Mouse (Mus musculus): ENCODE measurements around the gene Vip. TPM values are rescaled to one million over a fixed set of nuclear protein-coding genes. Genes with fewer than 3 reads are reported as not detected.

The Vip gene
- total and polyA plus RNA-seq, 3 experiments, result not detected

- Histone ChIP-seq H3K27ac (ENCODE audit: control insufficient read depth, low read depth, low read length) (no peak overlapping the region), H3K9ac (ENCODE audit: control insufficient read depth, low read depth, low read length, poor library complexity, severe bottlenecking) (no peak overlapping the region), H3K36me3 (ENCODE audit: control insufficient read depth in 1 of 2, insufficient read depth in 2 of 2, low read length in 2 of 2) (no peaks in the 10 kb centered on the region), H3K27me3 (ENCODE audit: control insufficient read depth in 1 of 2, insufficient read depth in 2 of 2, low read length in 2 of 2) (peaks cover 0 to 3% of the 10 kb centered on the region in 2 experiments; a peak in 3 of 4 replicates), H3K9me3 (replicated peaks; ENCODE audit: insufficient read depth, low read length) (no peaks in the 10 kb centered on the region), H3K4me1 (ENCODE audit: control insufficient read depth in 1 of 2, insufficient read depth in 2 of 2, low read length in 2 of 2) (no peaks in the 10 kb centered on the region), H3K79me2 (ENCODE audit: control insufficient read depth, insufficient read depth, low read length, poor library complexity) (no peaks in the 10 kb centered on the region), H3K4me3 (ENCODE audit: control insufficient read depth in 1 of 2, insufficient read depth in 1 of 2, low read depth in 2 of 2, low read length in 2 of 2) (no peak overlapping the region)
- DNase-seq (ENCODE audit: low read depth, low spot score), result no peak
- TF ChIP-seq ETS1 (IDR thresholded peaks at IDR 0.05; ENCODE audit: low read depth, low read length) (no peak), CTCF (IDR thresholded peaks at IDR 0.05 in 2 of 3, conservative IDR thresholded peaks at IDR 0.05 in 1 of 3; ENCODE audit: control insufficient read depth in 1 of 3, insufficient read depth in 1 of 3, low read depth in 2 of 3, low read length in 3 of 3, poor library complexity in 1 of 3, severe bottlenecking in 1 of 3) (no peak), KAT2A (conservative IDR thresholded peaks at IDR 0.05; ENCODE audit: low read depth, low read length) (no peak), HCFC1 (IDR thresholded peaks at IDR 0.05; ENCODE audit: low read depth, low read length) (no peak), GABPA (IDR thresholded peaks at IDR 0.05; ENCODE audit: low read depth, low read length) (no peak), SMC3 (IDR thresholded peaks at IDR 0.05; ENCODE audit: low read depth, low read length) (no peak), BHLHE40 (IDR thresholded peaks at IDR 0.05; ENCODE audit: borderline replicate concordance, low read depth, low read length) (no peak), JUND (IDR thresholded peaks at IDR 0.05; ENCODE audit: low read depth, low read length) (no peak), MEF2A (IDR thresholded peaks at IDR 0.05; ENCODE audit: extremely low read depth, insufficient replicate concordance, low read depth, low read length, poor library complexity, severe bottlenecking) (no peak), TCF12 (IDR thresholded peaks at IDR 0.05; ENCODE audit: low read depth, low read length) (no peak), MAFK (IDR thresholded peaks at IDR 0.05; ENCODE audit: borderline replicate concordance, low read depth, low read length) (no peak), ZC3H11A (IDR thresholded peaks at IDR 0.05; ENCODE audit: low read depth, low read length) (no peak), NELFE (IDR thresholded peaks at IDR 0.05; ENCODE audit: low read depth, low read length) (no peak), ELF1 (IDR thresholded peaks at IDR 0.05; ENCODE audit: low read depth, low read length) (no peak), SIN3A (IDR thresholded peaks at IDR 0.05; ENCODE audit: low read length) (no peak), NRF1 (IDR thresholded peaks at IDR 0.05; ENCODE audit: insufficient read depth, low read depth, low read length, poor library complexity, severe bottlenecking) (no peak), RAD21 (IDR thresholded peaks at IDR 0.05; ENCODE audit: low read depth, low read length) (no peak), CHD2 (IDR thresholded peaks at IDR 0.05; ENCODE audit: low read length) (no peak), POLR2AphosphoS2 (IDR thresholded peaks at IDR 0.05; ENCODE audit: low read length) (no peak)
These were observed 34.6 kb upstream of the Vip start for GRCm38 (mm10) chr10:5604371-5604770.

- H3K27me3 ChIP-seq (ENCODE audit: control insufficient read depth in 1 of 2, insufficient read depth in 2 of 2, low read length in 2 of 2), result peaks cover 0 to 3% of the 10 kb centered on the region in 2 experiments; a peak in 3 of 4 replicates
- no peak overlapping the region for H3K27ac ChIP-seq (ENCODE audit: control insufficient read depth, low read depth, low read length)
- TF ChIP-seq MYC (IDR thresholded peaks at IDR 0.05; ENCODE audit: low read depth, low read length) (no peak), CHD2 (IDR thresholded peaks at IDR 0.05; ENCODE audit: low read length) (no peak), MAX (IDR thresholded peaks at IDR 0.05; ENCODE audit: low read length) (no peak), POLR2AphosphoS2 (IDR thresholded peaks at IDR 0.05; ENCODE audit: low read length) (no peak), ZKSCAN1 (IDR thresholded peaks at IDR 0.05; ENCODE audit: low read depth, low read length) (no peak), BHLHE40 (IDR thresholded peaks at IDR 0.05; ENCODE audit: borderline replicate concordance, low read depth, low read length) (no peak), POLR2AphosphoS5 (IDR thresholded peaks at IDR 0.05; ENCODE audit: borderline replicate concordance, low read depth, low read length) (no peak), MXI1 (IDR thresholded peaks at IDR 0.05; ENCODE audit: low read depth, low read length) (no peak), TCF12 (IDR thresholded peaks at IDR 0.05; ENCODE audit: low read depth, low read length) (no peak), ZMIZ1 (IDR thresholded peaks at IDR 0.05; ENCODE audit: low read depth, low read length) (no peak)
- H3K79me2 ChIP-seq (ENCODE audit: control insufficient read depth, insufficient read depth, low read length, poor library complexity), result no peaks in the 10 kb centered on the region
- no peak for DNase-seq (ENCODE audit: low read depth, low spot score)
- no peak overlapping the region for H3K4me3 ChIP-seq (ENCODE audit: control insufficient read depth in 1 of 2, insufficient read depth in 1 of 2, low read depth in 2 of 2, low read length in 2 of 2)
- H3K36me3 ChIP-seq (ENCODE audit: control insufficient read depth in 1 of 2, insufficient read depth in 2 of 2, low read length in 2 of 2), result no peaks in the 10 kb centered on the region
- H3K9ac ChIP-seq (ENCODE audit: control insufficient read depth, low read depth, low read length, poor library complexity, severe bottlenecking), result no peak overlapping the region
- H3K9me3 ChIP-seq (replicated peaks; ENCODE audit: insufficient read depth, low read length), result no peaks in the 10 kb centered on the region
- no peaks in the 10 kb centered on the region for H3K4me1 ChIP-seq (ENCODE audit: control insufficient read depth in 1 of 2, insufficient read depth in 2 of 2, low read length in 2 of 2)
These were observed 30.1 kb upstream of the Vip start for GRCm38 (mm10) chr10:5608874-5609273.

All from MEL (cell line).